Mouse (Mus musculus): ENCODE measurements around the gene Igf2.

Gene Igf2

DNA sequence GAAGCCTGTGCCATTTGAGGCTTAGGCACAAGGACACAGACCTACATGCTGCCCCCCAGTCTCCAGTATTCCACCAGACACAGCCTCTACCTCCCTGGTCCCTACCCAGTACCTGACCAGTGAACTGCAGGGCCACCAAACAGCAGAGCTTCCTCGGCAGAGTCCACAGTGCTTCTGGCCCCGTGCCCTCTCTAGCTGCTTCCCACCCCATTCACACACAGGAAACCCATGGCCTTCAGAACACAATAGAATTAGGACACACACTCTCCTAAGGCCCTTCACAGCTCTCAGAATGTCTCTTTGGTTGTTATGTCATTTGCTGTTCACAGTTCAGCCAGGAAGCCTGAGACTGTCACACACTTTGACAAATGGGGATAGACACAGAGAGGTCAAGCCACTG, at the start of gene Igf2:
Gene Igf2 (minus strand): TSS at position 158 of the 400 bp plus-strand sequence.
- no peak for DNase-seq (ENCODE audit: extremely low spot score, low read depth, low spot score)

DNA sequence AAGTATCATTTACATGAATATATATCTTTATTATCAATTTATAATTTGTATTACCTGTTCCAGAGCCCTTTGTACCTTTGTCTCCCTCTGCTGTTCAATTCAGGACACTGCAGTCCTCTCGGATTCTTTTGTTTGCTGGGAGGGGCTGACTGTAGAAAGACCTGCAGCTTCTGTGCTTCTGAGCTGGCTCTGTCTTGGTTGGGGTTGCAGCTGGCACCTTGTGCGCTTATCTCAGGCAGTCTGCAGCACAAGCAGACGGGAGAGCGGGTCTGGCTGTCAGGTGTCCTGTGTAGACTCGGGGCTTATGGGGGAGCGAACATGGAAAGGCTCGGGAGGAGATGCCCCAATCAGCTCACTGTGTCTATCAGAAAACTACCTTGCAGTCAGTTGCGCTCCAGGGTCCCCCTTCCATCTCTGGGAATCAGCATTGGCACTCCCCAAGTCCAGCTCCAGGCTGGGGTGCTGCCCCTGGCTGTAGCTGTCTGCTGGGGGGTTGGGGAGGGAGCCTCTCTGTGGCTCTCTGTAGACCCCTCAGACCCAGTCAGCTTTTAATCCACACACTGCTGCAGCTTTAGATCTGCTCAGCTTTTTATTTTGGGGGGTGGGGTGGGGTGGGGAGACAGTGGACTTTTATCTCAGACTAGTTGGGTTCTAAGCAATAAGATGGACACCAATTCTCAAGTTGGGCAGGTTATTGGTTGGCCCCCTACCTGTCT, 48.3 kb upstream of the Igf2 start:
- peak; percentile 57 for DNase-seq (ENCODE audit: extremely low spot score, low read depth, low spot score)

GRCm38 (mm10) chr7:142706873-142707272, 40.3 kb upstream of the Igf2 start:
- DNase-seq (ENCODE audit: extremely low spot score, low read depth, low spot score) = no peak

- no peak for DNase-seq (ENCODE audit: extremely low spot score, low read depth, low spot score)
These were observed 32.8 kb upstream of the Igf2 start for GRCm38 (mm10) chr7:142699334-142699860.

DNA sequence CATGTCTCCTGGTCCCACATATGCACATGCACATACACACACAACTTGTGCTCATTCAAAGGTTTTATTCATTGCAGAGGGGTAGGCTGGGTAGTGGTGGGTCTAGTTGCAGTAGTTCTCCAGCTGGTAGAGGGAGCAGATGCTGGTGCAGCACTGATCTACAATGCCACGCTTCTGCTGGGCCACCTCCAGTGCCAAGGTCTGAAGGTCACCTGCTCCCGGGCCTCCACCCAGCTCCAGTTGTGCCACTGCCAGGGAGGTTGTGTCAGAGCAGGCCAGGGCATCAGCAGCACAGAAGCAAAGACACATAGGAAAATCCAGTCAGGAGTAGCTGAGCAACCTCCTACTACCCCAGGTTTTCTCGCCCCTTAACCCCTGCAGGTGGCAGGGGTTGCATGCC, 12.0 kb upstream of the Igf2 start:
- no peak for DNase-seq (ENCODE audit: extremely low spot score, low read depth, low spot score)

GRCm38 (mm10) chr7:142675644-142676043, 9.0 kb upstream of the Igf2 start:
- no peak for DNase-seq (ENCODE audit: extremely low spot score, low read depth, low spot score)

DNA sequence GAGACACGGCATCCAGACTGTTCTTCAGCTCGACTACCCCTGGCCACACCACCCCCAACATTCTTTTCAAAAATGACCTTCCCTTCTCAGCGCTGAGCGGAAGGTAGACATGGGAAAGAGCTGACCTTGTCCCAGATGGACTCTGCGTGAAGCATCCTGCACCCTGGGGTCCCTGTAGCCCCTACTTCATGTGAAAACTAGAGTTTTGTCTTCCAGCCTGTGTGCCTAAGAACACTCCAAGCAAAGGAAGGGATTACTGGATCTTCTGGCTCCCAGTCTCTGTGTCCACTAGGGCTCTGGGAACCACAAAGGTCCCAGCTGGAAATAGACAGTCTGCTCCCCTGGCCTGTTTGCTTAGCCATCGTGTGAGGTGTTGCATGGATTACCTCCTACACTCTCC, 8.5 kb upstream of the Igf2 start:
- no peak for DNase-seq (ENCODE audit: extremely low spot score, low read depth, low spot score)

- no peak for DNase-seq (ENCODE audit: extremely low spot score, low read depth, low spot score)
These were observed 5.5 kb upstream of the Igf2 start for GRCm38 (mm10) chr7:142672120-142672519.

DNA sequence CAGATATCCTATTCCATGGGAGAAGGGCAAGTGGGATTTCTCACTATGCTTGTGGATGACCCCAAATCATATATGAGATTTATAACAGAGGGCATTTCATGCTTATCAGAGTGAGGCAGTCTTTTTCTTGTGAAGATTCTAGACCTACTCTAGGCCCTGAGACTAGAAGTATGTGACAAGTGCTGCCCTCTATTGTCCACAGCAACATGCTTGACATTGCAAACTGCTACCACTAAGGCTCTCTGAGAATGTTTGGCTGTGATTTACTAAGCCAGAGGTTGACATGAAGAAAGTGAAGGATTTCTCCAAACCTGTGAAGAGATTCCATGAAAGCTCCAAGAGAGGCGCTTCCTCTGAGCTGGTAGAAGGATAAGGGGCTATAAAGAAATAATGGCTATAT, 4.5 kb upstream of the Igf2 start:
- no peak for DNase-seq (ENCODE audit: extremely low spot score, low read depth, low spot score)

- no peak for DNase-seq (ENCODE audit: extremely low spot score, low read depth, low spot score)
These were observed 3.4 kb upstream of the Igf2 start, which contains the start of gene Gm49394 for GRCm38 (mm10) chr7:142669751-142670625. Gene Gm49394, minus strand, starts transcription at chr7:142669942.

GRCm38 (mm10) chr7:142668328-142668727, 1.7 kb upstream of the Igf2 start:
- DNase-seq (ENCODE audit: extremely low spot score, low read depth, low spot score) = no peak

DNA sequence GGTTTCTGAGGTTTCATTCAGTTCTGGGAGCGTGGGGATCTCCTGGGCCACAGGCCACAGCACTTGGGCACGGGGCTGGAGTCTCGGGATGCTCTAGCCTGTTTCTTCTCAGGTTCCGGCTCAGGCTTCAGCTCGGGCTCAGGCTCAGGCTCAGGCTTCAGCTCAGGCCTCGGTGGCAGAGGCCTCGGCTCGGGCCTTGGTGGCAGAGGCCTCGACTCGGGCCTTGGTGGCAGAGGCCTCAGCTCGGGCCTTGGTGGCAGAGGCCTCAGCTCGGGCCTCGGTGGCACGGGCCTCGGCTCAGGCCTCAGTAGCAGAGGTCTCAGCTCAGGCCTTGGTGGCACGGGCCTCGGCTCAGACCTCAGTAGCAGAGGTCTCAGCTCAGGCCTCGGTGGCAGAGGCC, 905 bp upstream of the Igf2 start:
- no peak for DNase-seq (ENCODE audit: extremely low spot score, low read depth, low spot score)

GRCm38 (mm10) chr7:142666109-142666508, 507 bp downstream of the Igf2 start:
- no peak for DNase-seq (ENCODE audit: extremely low spot score, low read depth, low spot score)

DNA sequence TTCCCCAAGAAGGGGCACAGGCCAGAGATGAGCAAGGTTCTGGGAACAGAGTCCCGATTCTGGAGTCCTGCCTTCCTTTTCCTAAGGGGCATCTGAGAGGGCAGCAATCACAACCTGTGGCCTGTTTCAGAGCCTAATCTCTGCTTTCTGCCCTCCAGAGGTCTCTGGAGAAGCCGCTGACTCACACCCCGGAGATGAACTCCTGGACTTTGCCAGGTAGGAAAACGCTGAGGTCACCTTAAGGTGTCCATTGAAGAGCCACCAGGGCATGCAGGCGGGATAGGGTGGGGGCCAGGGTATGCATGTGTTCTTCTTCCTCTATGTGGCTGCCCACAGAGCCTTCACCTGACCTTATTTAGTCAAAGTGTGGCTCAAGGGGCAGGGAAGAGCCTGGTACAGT, 1.3 kb downstream of the Igf2 start:
- DNase-seq (ENCODE audit: extremely low spot score, low read depth, low spot score) = no peak

- no peak for DNase-seq (ENCODE audit: extremely low spot score, low read depth, low spot score)
These were observed 2.1 kb downstream of the Igf2 start for GRCm38 (mm10) chr7:142664465-142665029.

DNA sequence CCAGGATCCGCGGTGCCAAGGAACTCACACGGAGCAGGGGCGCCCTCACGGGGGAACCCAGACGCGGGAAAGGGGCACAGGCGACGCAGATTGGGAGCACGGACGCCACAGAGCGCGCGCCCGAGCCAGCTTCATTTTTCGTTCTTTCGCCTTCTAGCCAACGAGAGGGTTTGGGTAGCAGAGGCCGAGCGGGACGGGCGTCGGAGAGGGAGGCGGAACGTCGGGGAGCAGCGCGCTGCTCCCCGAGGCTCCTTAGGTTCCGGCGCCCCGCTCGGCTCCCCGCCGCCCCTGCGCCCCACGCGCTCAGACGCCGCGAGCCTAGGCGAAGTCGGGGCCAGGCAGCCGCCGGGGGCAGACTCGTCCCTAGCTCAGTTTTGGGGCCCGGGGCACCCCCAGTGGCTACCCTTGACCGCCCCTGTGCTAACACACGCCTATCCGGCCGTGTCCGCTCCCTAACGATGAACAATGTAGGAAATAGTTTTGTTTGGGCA, 2.6 kb downstream of the Igf2 start:
- DNase-seq (ENCODE audit: extremely low spot score, low read depth, low spot score) = no peak

DNA sequence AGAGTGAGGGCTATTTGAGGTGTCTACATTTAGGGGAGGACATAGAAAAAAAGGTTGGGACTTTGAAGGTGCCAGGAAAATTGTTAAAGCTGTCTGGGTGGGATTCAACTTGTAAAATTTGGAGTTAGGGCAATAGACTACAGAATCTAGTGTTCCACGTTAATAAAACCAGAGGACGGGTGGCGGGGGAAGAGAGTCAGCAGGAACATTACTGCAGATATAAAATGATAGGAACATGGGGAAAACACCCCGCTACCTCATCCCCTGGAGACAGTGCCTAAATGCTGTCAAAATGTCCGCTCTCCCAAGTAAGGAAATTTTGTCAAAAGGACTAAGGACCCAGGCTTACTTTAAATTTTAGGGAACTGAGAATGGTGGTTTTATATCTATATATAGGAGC, 3.5 kb downstream of the Igf2 start:
- no peak for DNase-seq (ENCODE audit: extremely low spot score, low read depth, low spot score)

- DNase-seq (ENCODE audit: extremely low spot score, low read depth, low spot score) = no peak
These were observed 4.8 kb downstream of the Igf2 start for GRCm38 (mm10) chr7:142661811-142662210.

- DNase-seq (ENCODE audit: extremely low spot score, low read depth, low spot score) = no peak
These were observed 5.6 kb downstream of the Igf2 start for GRCm38 (mm10) chr7:142661046-142661445.

- DNase-seq (ENCODE audit: extremely low spot score, low read depth, low spot score) = no peak
These were observed 6.0 kb downstream of the Igf2 start for GRCm38 (mm10) chr7:142660651-142660945.

DNA sequence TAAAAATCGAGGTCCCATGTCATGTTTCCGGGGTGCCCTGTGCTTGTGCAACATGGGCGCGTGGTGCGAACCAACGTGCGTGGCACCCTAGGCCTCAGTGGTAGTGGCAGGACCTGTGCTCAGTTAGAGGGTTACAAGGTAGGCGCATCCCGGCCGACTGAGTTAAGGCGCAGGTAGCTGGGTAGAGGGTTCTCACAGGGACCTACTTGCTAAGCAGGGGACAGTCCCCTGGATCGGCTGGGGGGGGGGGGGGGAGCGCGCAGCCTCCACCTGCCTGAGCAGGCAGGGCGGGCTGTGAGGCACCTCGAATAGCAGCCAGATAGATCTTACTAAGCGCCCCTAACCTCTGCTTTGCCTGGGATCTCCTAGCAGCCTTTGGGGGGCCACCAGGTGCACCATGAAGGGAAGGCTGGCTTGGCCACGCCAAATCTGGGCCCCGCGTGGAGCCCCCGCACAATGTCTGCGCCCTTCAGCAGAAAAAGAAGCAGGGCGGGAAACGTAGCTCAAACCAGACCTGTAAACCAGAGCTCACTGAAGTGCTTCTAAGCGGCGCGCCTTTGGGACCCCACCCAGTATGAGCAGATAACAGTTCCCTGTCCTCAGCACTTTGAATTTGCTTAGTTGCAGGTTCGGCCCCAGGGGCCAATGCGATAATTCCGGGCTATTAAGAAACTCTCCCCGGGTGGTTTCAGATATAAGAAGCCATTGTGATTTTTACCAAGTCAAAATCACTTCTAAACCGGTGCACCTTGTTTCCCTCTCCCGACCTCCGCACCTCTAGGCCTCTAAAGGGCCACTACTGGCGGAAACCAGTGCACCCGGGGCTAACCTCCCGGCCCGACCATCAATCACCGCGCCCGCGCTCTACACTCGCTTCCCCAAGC, 6.6 kb downstream of the Igf2 start:
- DNase-seq (ENCODE audit: extremely low spot score, low read depth, low spot score) = no peak

Measured in hindlimb bud, embryonic 11.5 days (tissue).